ENCODE assay signal across 24 mouse cellular contexts in the genomic region with DNA sequence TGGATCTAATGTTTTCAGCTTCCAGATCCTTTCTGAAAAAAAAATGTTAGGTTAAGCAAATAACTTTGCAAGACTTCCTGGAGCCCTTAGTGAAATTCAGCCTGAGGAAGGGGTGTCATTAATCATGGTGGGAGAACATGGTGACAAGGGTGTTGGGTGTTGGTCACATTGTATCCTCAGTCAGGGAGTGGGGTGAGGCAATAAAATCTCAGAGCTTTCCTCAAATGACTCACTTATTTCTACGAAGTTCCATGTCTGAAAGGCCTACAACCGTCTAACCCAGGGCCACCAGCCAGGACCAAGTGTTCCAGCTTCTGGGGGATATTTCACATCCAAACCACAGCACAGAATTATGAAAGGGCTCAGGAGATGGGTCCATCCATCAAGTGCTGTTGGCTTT.
A peak's percentile ranks its signal among the peaks of the same experiment; 100 is the strongest.
DNase-seq lines count a peak whose midpoint lies in the region; ATAC-seq and TF ChIP-seq lines count a peak whose summit lies in the region.
"Had no signal": no experiment of that assay in that cellular context is flagged by ENCODE, and none has a peak within 500 bp of the region (broad histone marks: within the 10 kb centered on the region; RNA-seq: fewer than 3 reads in every experiment).

No protein-coding gene starts in this region.

- H3K9ac ChIP-seq in heart, embryonic 12.5 days = no peak overlapping the region
- no peak overlapping the region for H3K9ac ChIP-seq in stomach, postnatal 0 days (ENCODE audit: low read length)
- H3K9ac ChIP-seq: embryonic facial prominence, embryonic 13.5 days; embryonic facial prominence, embryonic 15.5 days; forebrain, embryonic 12.5 days had no signal

- no peak for TF ChIP-seq EP300 in stomach, postnatal 0 days (optimal IDR thresholded peaks at IDR 0.05)

- H3K27ac ChIP-seq in heart, embryonic 12.5 days (ENCODE audit: poor library complexity, severe bottlenecking) = no peak overlapping the region
- H3K27ac ChIP-seq in stomach, postnatal 0 days (replicated peaks) = no peak overlapping the region
- H3K27ac ChIP-seq: embryonic facial prominence, embryonic 13.5 days; embryonic facial prominence, embryonic 15.5 days; forebrain, embryonic 10.5 days; forebrain, embryonic 12.5 days had no signal

- peaks cover 17% of the 10 kb centered on the region; the same call in 1 of the 2 replicates for H3K27me3 ChIP-seq in heart, embryonic 12.5 days (replicated peaks)
- no peaks in the 10 kb centered on the region for H3K27me3 ChIP-seq in stomach, postnatal 0 days (ENCODE audit: control insufficient read depth, insufficient read depth, low read length)
- H3K27me3 ChIP-seq: embryonic facial prominence, embryonic 13.5 days; embryonic facial prominence, embryonic 15.5 days; forebrain, embryonic 12.5 days; Patski had no signal

- H3K4me1 ChIP-seq in heart, embryonic 12.5 days (replicated peaks) = peaks cover 7% of the 10 kb centered on the region; the same call in 1 of the 2 replicates
- no peaks in the 10 kb centered on the region for H3K4me1 ChIP-seq in stomach, postnatal 0 days (replicated peaks; ENCODE audit: control insufficient read depth, insufficient read depth)
- H3K4me1 ChIP-seq: embryonic facial prominence, embryonic 15.5 days; forebrain, embryonic 10.5 days; forebrain, embryonic 12.5 days had no signal

- ATAC-seq in heart, embryonic 12.5 days (ENCODE audit: insufficient number of reproducible peaks, low FRiP score) = no peak
- ATAC-seq in stomach, postnatal 0 days (ENCODE audit: low FRiP score, low TSS enrichment) = peak; percentile 66
- ATAC-seq: activated CD4-positive, CD25-positive, alpha-beta regulatory T cell, adult 4 months; forebrain, embryonic 14.5 days; forebrain, embryonic 16.5 days; Patski had no signal

- H3K36me3 ChIP-seq in heart, embryonic 12.5 days = no peaks in the 10 kb centered on the region
- H3K36me3 ChIP-seq in stomach, postnatal 0 days (ENCODE audit: control insufficient read depth, insufficient read depth, low read length) = no peaks in the 10 kb centered on the region
- H3K36me3 ChIP-seq: embryonic facial prominence, embryonic 13.5 days; embryonic facial prominence, embryonic 15.5 days; forebrain, embryonic 10.5 days; forebrain, embryonic 12.5 days had no signal

- no peak overlapping the region for H3K4me3 ChIP-seq in heart, embryonic 12.5 days
- no peak overlapping the region for H3K4me3 ChIP-seq in stomach, postnatal 0 days (ENCODE audit: low read depth, low read length)
- H3K4me3 ChIP-seq: embryonic facial prominence, embryonic 13.5 days; embryonic facial prominence, embryonic 15.5 days; erythroblast, embryonic 14.5 days; forebrain, embryonic 10.5 days; forebrain, embryonic 12.5 days had no signal

- WGBS in heart, embryonic 12.5 days = 87% methylated on average over 2 of the region's 2 CpGs
- WGBS in stomach, postnatal 0 days = 50% methylated on average over 2 of the region's 2 CpGs

- H3K4me2 ChIP-seq in heart, embryonic 12.5 days = no peak overlapping the region
- no peak overlapping the region for H3K4me2 ChIP-seq in stomach, postnatal 0 days (replicated peaks; ENCODE audit: low read depth)
- H3K4me2 ChIP-seq: embryonic facial prominence, embryonic 13.5 days; embryonic facial prominence, embryonic 15.5 days; forebrain, embryonic 12.5 days had no signal

- DNase-seq in heart, adult 11 months = peak; percentile 44
- peak; percentile 13 for DNase-seq in fat pad, adult 2 months (ENCODE audit: extremely low read depth, low read depth, low spot score)
- DNase-seq in stomach, postnatal 0 days (ENCODE audit: low spot score) = peak; percentile 13
- no peak for DNase-seq in cerebellum, postnatal 14 days
- no peak for DNase-seq in urinary bladder, postnatal 25 days (ENCODE audit: low spot score)
- DNase-seq: adrenal gland, adult 8-10 months; adrenal gland, postnatal 14 days; adrenal gland, postnatal 36 days; cerebellum, adult 11-12 months; cerebellum, adult 2 months; cerebellum, adult 9-10 months; cerebellum, postnatal 10 days; cerebellum, postnatal 36 days; embryo, embryonic 11 days had no signal

- TF ChIP-seq CTCF in stomach, postnatal 0 days (IDR thresholded peaks at IDR 0.05; ENCODE audit: low read depth) = no peak

- H3K9me3 ChIP-seq in heart, embryonic 12.5 days (replicated peaks) = no peaks in the 10 kb centered on the region
- H3K9me3 ChIP-seq in stomach, postnatal 0 days (ENCODE audit: control insufficient read depth, low read length) = no peaks in the 10 kb centered on the region
- H3K9me3 ChIP-seq: embryonic facial prominence, embryonic 13.5 days; embryonic facial prominence, embryonic 15.5 days; forebrain, embryonic 10.5 days; forebrain, embryonic 12.5 days had no signal

Comparison
In these comparisons a context has a peak if more than half of its experiments do, and no peak if none do; other contexts are left out.
1. DNase-seq: peak in heart, adult 11 months (single experiment), fat pad, adult 2 months (single experiment) and stomach, postnatal 0 days (single experiment); none in cerebellum, postnatal 14 days (0 of 2) and urinary bladder, postnatal 25 days (single experiment).